21 mouse cellular contexts compared by ENCODE assay signal in genomic region chr2:91109807-91110385, GRCm38 (mm10). TPM values are rescaled to one million over a fixed set of nuclear protein-coding genes. Genes with fewer than 3 reads are reported as not detected.
DNase-seq lines count a peak whose midpoint lies in the region.
"Had no signal": no experiment of that assay in that cellular context is flagged by ENCODE, and none has a peak within 500 bp of the region (broad histone marks: within the 10 kb centered on the region; RNA-seq: fewer than 3 reads in every experiment).

No protein-coding gene starts in this region.

- peak; percentile 33 for DNase-seq in adrenal gland, adult 2 months
- DNase-seq in adrenal gland, postnatal 4 days (ENCODE audit: low spot score in 2 of 2): no peak
- DNase-seq in lung, adult 18-20 months: peak; percentile 49 to 68
- DNase-seq in lung, postnatal 10 days: no peak
- DNase-seq in lung, postnatal 14 days: peak; percentile 35
- no peak for DNase-seq in left cerebral cortex, adult 9 months (ENCODE audit: low spot score in 2 of 2)
- DNase-seq in ovary, postnatal 14 days (ENCODE audit: low spot score): no peak
- DNase-seq: cerebellum, adult 2 months; cerebellum, postnatal 14 days; gastrocnemius, postnatal 14 days; heart, postnatal 14 days; kidney, adult 18-20 months; kidney, postnatal 36 days; retina, postnatal 1 day; right cerebral cortex, postnatal 25 days had no signal

RNA-seq across cellular contexts. Expression of gene Mybpc3, which starts 8.0 kb away (rescaled TPM):
- total RNA-seq in adrenal gland, adult 2 months (2021): under 1 TPM; 0.07 to 0.09 TPM
- polyA plus RNA-seq in adrenal gland, adult 2 months (2012; rRNA removed): not detected in 2 replicates
- total RNA-seq in adrenal gland, postnatal 4 days (2021): under 1 TPM in 1 of 2 experiments, not detected in 1; 0.17 TPM
- polyA plus RNA-seq: erythroblast, embryonic 14.5 days; hindbrain, embryonic 10.5 days; intestine, embryonic 14.5 days; midbrain, embryonic 13.5 days; neural tube, embryonic 14.5 days; Patski had no signal

RNA-seq across cellular contexts. Expression of gene Spi1, which starts 27.7 kb away (rescaled TPM):
- total RNA-seq in adrenal gland, adult 2 months (2021): 1 to 10 TPM; 5.0 to 7.1 TPM
- 17.6 and 21.9 TPM in 2 replicates for polyA plus RNA-seq in adrenal gland, adult 2 months (2012; rRNA removed)
- total RNA-seq in adrenal gland, postnatal 4 days (2021): 1 to 10 TPM; 7.8 to 7.9 TPM

RNA-seq across cellular contexts. Expression of gene Slc39a13, which starts 39.7 kb away (rescaled TPM):
- 10 to 100 TPM; 27.7 to 36.7 TPM for total RNA-seq in adrenal gland, adult 2 months (2021)
- 60.4 and 66.7 TPM in 2 replicates for polyA plus RNA-seq in adrenal gland, adult 2 months (2012; rRNA removed)
- total RNA-seq in adrenal gland, postnatal 4 days (2021): 10 to 100 TPM; 35.7 to 42.0 TPM

RNA-seq across cellular contexts. Expression of gene Psmc3, which starts 56.1 kb away (rescaled TPM):
- total RNA-seq in adrenal gland, adult 2 months (2021): 100 to 1,000 TPM; 235 to 255 TPM
- polyA plus RNA-seq in adrenal gland, adult 2 months (2012; rRNA removed): 28.1 and 31.9 TPM in 2 replicates
- 100 to 1,000 TPM; 203 to 210 TPM for total RNA-seq in adrenal gland, postnatal 4 days (2021)

Comparison
In these comparisons a context has a peak if more than half of its experiments do, and no peak if none do; other contexts are left out.
1. DNase-seq: peak in adrenal gland, adult 2 months (single experiment), lung, adult 18-20 months (2 of 2) and lung, postnatal 14 days (single experiment); none in adrenal gland, postnatal 4 days (0 of 2), lung, postnatal 10 days (single experiment), left cerebral cortex, adult 9 months (0 of 2) and ovary, postnatal 14 days (single experiment).